Mouse (Mus musculus): ENCODE measurements at regions not wholly inside any gene's neighbourhood (a gene's known extent, or its start where the extent isn't known, plus 50 kb on each side); places are given as distances from the start of the nearest gene placed in this dataset.

DNA sequence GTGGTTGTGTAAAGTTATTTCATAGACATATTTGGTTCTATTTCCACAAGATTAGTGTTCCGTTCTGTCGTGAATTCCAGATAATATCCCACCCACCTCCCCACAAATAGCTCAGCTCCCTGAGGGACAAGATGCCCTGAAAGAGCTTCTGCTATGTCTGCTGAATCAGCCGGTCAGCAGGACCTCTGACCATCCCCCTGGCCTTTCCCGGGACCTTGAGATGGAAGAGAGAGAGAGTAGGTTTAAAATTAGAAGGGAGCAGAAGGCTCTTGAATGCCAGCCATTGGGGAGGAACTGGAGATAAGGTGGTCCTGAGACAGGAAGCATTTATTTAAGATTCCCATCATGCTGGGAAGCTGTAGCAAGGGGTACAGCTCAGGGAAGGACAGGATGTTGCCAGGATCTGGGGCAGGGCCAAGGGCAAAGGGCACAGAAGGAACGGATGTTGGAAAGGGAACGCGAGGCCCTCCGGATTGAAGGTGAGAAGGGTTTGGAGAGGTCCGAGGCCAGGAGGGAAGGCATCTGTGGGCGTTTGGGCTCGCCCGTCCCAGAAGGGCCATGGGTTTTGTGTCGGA, 344.7 kb upstream of the Tbx3 start:
- Histone ChIP-seq H3K4me2 (ENCODE audit: low read depth, low read length) (no peak overlapping the region), H3K9me3 (ENCODE audit: low read length) (no peaks in the 10 kb centered on the region), H3K4me3 (ENCODE audit: low read depth, low read length) (no peak overlapping the region), H3K36me3 (replicated peaks; ENCODE audit: insufficient read depth, low read length) (no peaks in the 10 kb centered on the region), H3K27me3 (ENCODE audit: insufficient read depth, low read length) (no peaks in the 10 kb centered on the region), H3K4me1 (ENCODE audit: insufficient read depth) (peaks cover 14% of the 10 kb centered on the region), H3K27ac (ENCODE audit: low read depth) (no peak overlapping the region), H3K9ac (replicated peaks) (no peak overlapping the region)
- TF ChIP-seq CTCF (IDR thresholded peaks at IDR 0.05; ENCODE audit: low read depth) (no peak), EP300 (IDR thresholded peaks at IDR 0.05; ENCODE audit: low read depth) (no peak)
- DNase-seq, result no peak
- ATAC-seq, result no peak
- WGBS (ENCODE audit: insufficient replicate concordance), result 78% methylated on average over 13 of the region's 13 CpGs

DNA sequence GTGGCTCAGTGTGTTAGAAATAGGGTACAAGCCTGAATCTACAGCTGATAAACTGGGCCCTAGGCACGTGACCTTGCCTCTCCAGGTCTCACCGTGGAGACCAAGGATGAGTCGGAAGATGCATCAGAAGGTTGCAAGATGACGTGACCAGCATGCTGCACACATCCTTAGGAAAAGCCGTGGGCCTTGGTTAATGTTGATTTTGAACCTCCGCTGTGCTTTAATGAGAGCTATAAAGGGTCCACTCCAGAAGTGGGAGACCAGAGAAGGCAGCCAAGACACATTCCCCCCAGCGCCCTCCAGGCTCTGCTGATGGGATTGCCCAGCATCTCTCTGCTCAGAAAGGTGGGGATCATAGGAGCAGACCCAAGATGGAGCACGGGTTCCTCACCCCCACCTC, 343.6 kb upstream of the Tbx3 start:
- Histone ChIP-seq H3K27me3 (ENCODE audit: insufficient read depth, low read length) (no peaks in the 10 kb centered on the region), H3K27ac (ENCODE audit: low read depth) (no peak overlapping the region), H3K36me3 (replicated peaks; ENCODE audit: insufficient read depth, low read length) (no peaks in the 10 kb centered on the region), H3K4me3 (ENCODE audit: low read depth, low read length) (no peak overlapping the region), H3K9ac (replicated peaks) (no peak overlapping the region), H3K9me3 (ENCODE audit: low read length) (no peaks in the 10 kb centered on the region), H3K4me2 (ENCODE audit: low read depth, low read length) (no peak overlapping the region), H3K4me1 (ENCODE audit: insufficient read depth) (peaks cover 8% of the 10 kb centered on the region)
- 85% methylated on average over 8 of the region's 8 CpGs for WGBS (ENCODE audit: insufficient replicate concordance)
- no peak for TF ChIP-seq EP300 (IDR thresholded peaks at IDR 0.05; ENCODE audit: low read depth)
- TF ChIP-seq CTCF (IDR thresholded peaks at IDR 0.05; ENCODE audit: low read depth), result no peak
- DNase-seq (no peak), ATAC-seq (no peak)

- ATAC-seq (no peak), DNase-seq (no peak)
- no peak for TF ChIP-seq EP300 (IDR thresholded peaks at IDR 0.05; ENCODE audit: low read depth)
- Histone ChIP-seq H3K9me3 (ENCODE audit: low read length) (no peaks in the 10 kb centered on the region), H3K4me1 (ENCODE audit: insufficient read depth) (peaks cover 11% of the 10 kb centered on the region), H3K36me3 (replicated peaks; ENCODE audit: insufficient read depth, low read length) (no peaks in the 10 kb centered on the region), H3K9ac (replicated peaks) (no peak overlapping the region), H3K4me2 (ENCODE audit: low read depth, low read length) (no peak overlapping the region), H3K27ac (ENCODE audit: low read depth) (no peak overlapping the region), H3K4me3 (ENCODE audit: low read depth, low read length) (no peak overlapping the region), H3K27me3 (ENCODE audit: insufficient read depth, low read length) (no peaks in the 10 kb centered on the region)
- 70% methylated on average over 7 of the region's 7 CpGs for WGBS (ENCODE audit: insufficient replicate concordance)
These were observed 341.5 kb upstream of the Tbx3 start for GRCm38 (mm10) chr5:119328971-119329370.

GRCm38 (mm10) chr5:119329371-119329770, 341.1 kb upstream of the Tbx3 start:
- Histone ChIP-seq H3K27me3 (ENCODE audit: insufficient read depth, low read length) (no peaks in the 10 kb centered on the region), H3K4me3 (ENCODE audit: low read depth, low read length) (no peak overlapping the region), H3K4me2 (ENCODE audit: low read depth, low read length) (no peak overlapping the region), H3K36me3 (replicated peaks; ENCODE audit: insufficient read depth, low read length) (no peaks in the 10 kb centered on the region), H3K4me1 (ENCODE audit: insufficient read depth) (peaks cover 11% of the 10 kb centered on the region), H3K9me3 (ENCODE audit: low read length) (no peaks in the 10 kb centered on the region), H3K27ac (ENCODE audit: low read depth) (no peak overlapping the region), H3K9ac (replicated peaks) (no peak overlapping the region)
- TF ChIP-seq CTCF (IDR thresholded peaks at IDR 0.05; ENCODE audit: low read depth) (no peak), EP300 (IDR thresholded peaks at IDR 0.05; ENCODE audit: low read depth) (no peak)
- DNase-seq (no peak), ATAC-seq (no peak)
- WGBS (ENCODE audit: insufficient replicate concordance), result 57% methylated on average over 10 of the region's 10 CpGs

- H3K9me3 ChIP-seq (ENCODE audit: low read length), result no peaks in the 10 kb centered on the region
- H3K4me3 ChIP-seq (ENCODE audit: low read depth, low read length), result no peak overlapping the region
- DNase-seq, result no peak
- TF ChIP-seq EP300 (IDR thresholded peaks at IDR 0.05; ENCODE audit: low read depth) (no peak), CTCF (IDR thresholded peaks at IDR 0.05; ENCODE audit: low read depth) (no peak)
- ATAC-seq, result no peak
- H3K4me2 ChIP-seq (ENCODE audit: low read depth, low read length), result no peak overlapping the region
- H3K27ac ChIP-seq (ENCODE audit: low read depth), result no peak overlapping the region
- WGBS (ENCODE audit: insufficient replicate concordance), result 71% methylated on average over 6 of the region's 6 CpGs
- no peaks in the 10 kb centered on the region for H3K36me3 ChIP-seq (replicated peaks; ENCODE audit: insufficient read depth, low read length)
- H3K9ac ChIP-seq (replicated peaks), result no peak overlapping the region
- no peaks in the 10 kb centered on the region for H3K27me3 ChIP-seq (ENCODE audit: insufficient read depth, low read length)
- H3K4me1 ChIP-seq (ENCODE audit: insufficient read depth), result peaks cover 11% of the 10 kb centered on the region
These were observed 340.6 kb upstream of the Tbx3 start for GRCm38 (mm10) chr5:119329860-119330259.

DNA sequence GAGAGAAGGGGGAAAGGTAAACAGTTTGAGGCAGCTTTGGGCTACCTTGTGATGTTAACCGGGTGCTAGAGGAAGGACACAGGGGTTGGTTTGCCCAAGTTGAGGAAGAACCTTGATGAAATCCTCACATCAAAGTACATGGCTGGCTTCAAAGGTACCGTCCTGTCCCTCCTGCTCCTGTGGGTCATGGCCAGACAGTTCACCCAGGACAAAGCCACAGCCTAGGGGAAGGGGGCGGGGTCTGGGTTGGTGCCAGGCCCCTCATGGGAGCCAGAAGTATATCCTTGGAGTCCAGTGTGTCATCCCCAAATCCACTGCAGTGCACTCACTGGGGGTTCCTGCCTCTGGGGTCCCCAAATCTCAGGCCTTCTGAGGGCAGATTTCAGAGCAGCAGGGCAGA, 339.0 kb upstream of the Tbx3 start:
- Histone ChIP-seq H3K9me3 (ENCODE audit: low read length) (no peaks in the 10 kb centered on the region), H3K36me3 (replicated peaks; ENCODE audit: insufficient read depth, low read length) (no peaks in the 10 kb centered on the region), H3K27me3 (ENCODE audit: insufficient read depth, low read length) (no peaks in the 10 kb centered on the region), H3K4me2 (ENCODE audit: low read depth, low read length) (0 out of 2 replicates have a peak overlapping the region, but pooled peaks have one; percentile 9), H3K27ac (ENCODE audit: low read depth) (peak overlapping the region; percentile 88), H3K9ac (replicated peaks) (no peak overlapping the region), H3K4me1 (ENCODE audit: insufficient read depth) (peaks cover 13% of the 10 kb centered on the region), H3K4me3 (ENCODE audit: low read depth, low read length) (no peak overlapping the region)
- WGBS (ENCODE audit: insufficient replicate concordance), result 45% methylated on average over 3 of the region's 3 CpGs
- ATAC-seq (peak; percentile 80), DNase-seq (peak; percentile 75)
- TF ChIP-seq CTCF (IDR thresholded peaks at IDR 0.05; ENCODE audit: low read depth), result no peak
- peak; percentile 50; the same call in 1 of the 2 replicates for TF ChIP-seq EP300 (IDR thresholded peaks at IDR 0.05; ENCODE audit: low read depth)

GRCm38 (mm10) chr5:119332621-119333020, 337.8 kb upstream of the Tbx3 start:
- 37% methylated on average over 7 of the region's 7 CpGs for WGBS (ENCODE audit: insufficient replicate concordance)
- DNase-seq, result peak; percentile 59
- H3K9ac ChIP-seq (replicated peaks), result no peak overlapping the region

More at GRCm38 (mm10) chr5:119332621-119333020, 337.8 kb upstream of the Tbx3 start:
- ATAC-seq, result peak; percentile 86
- Histone ChIP-seq H3K27me3 (ENCODE audit: insufficient read depth, low read length) (no peaks in the 10 kb centered on the region), H3K4me1 (ENCODE audit: insufficient read depth) (peaks cover 13% of the 10 kb centered on the region), H3K36me3 (replicated peaks; ENCODE audit: insufficient read depth, low read length) (no peaks in the 10 kb centered on the region), H3K4me2 (ENCODE audit: low read depth, low read length) (no peak overlapping the region), H3K4me3 (ENCODE audit: low read depth, low read length) (no peak overlapping the region), H3K27ac (ENCODE audit: low read depth) (peak overlapping the region; percentile 88), H3K9me3 (ENCODE audit: low read length) (no peaks in the 10 kb centered on the region)
- TF ChIP-seq CTCF (IDR thresholded peaks at IDR 0.05; ENCODE audit: low read depth) (no peak), EP300 (IDR thresholded peaks at IDR 0.05; ENCODE audit: low read depth) (peak; percentile 79)
